Mouse (Mus musculus) kidney, adult 2 months (tissue): ENCODE measurements around the gene Pex5l.

Experiments
- CTCF ChIP-seq: fragments of 200-500 bp; conservative IDR thresholded peaks from 2 replicates; pipeline ENCODE4 v1.5.1; 2011; ENCODE audit warnings: low read depth, mild to moderate bottlenecking, control low read depth, low read length, moderate library complexity, mixed read lengths; ENCODE audit not compliant: insufficient read depth, insufficient read length
- POLR2A ChIP-seq: fragments of 200-500 bp; IDR thresholded peaks from one replicate; pipeline ENCODE4 v1.6.1; 2011; ENCODE audit warnings: low read depth, low read length, control low read depth

DNA sequence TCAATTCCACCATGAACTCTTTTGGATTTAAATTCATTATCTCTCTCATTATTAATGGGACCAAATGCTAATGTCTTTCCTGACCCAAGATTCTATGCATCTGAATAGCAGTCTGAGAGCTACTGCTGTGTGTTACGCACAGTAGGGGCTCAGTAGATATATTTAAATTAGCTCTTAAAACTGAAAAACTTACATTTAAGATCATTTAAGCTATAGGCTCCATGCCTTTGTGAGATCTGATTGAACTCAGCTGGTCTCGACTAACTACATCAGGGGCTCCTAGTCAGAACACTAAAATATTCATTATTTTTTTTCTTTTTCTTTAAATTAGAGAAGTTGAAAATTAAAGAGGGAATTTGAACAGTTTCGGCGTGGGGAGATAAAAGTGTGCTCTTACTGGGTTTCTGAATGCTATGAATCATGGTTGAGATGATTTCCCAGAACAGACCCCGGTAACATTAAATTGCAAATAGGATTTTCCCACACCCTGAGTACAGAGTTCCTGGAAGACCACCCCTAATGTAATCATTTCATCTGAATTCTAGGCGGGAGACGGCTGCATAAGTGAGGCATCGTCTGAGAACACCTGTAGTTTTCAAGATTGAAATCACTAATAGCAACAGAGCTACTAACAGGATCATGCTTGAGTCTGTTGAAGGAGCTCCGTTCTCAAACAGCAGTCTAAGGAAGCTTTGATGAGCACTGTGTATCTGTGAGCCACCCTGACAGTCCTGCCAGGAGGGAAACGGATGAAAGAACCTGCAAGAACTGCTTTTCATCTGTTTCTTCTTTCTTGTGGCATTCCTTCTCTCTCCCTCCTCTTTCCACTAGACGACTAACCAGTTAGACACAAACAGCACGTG is 151.1 kb downstream of the Pex5l start:
- TF ChIP-seq CTCF (no peak), POLR2A (no peak)
